Mouse (Mus musculus) bone marrow macrophage, adult 2 months (primary cell): Measurements from ENCODE around the gene Mfap1a.

Experiments used
- CTCF ChIP-seq: IDR thresholded peaks from 2 replicates; pipeline ENCODE4 v1.5.1; 2012; ENCODE audit warnings: low read depth, mild to moderate bottlenecking, low read length, moderate library complexity
- POLR2A ChIP-seq: IDR thresholded peaks from 2 replicates; pipeline ENCODE4 v1.6.1; 2012; ENCODE audit warnings: mild to moderate bottlenecking, low read depth, low read length, borderline replicate concordance

DNA sequence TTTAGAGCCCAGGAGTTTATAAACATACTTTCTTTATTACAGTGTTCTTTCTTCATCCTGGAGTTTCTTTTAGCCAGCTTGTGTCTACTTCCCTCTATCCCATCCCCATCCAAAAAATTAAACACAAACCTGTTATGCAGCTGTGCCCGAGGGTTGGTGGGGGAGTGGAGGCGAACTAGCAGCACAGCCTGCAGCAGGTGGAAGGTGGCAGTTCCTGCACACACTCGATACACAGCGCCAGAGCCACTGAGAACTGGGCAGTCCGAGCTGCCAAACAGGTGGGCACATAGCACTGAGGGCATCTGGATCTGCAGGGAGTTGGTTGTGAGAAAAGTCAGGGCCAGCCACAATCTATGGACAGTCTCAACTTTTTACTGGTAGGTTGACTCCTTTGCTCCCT lies 50.9 kb downstream of the Mfap1a start:
- TF ChIP-seq POLR2A, result no peak
- TF ChIP-seq CTCF, result no peak
